Mouse (Mus musculus) induced T-regulatory cell, adult 2 months (primary cell): ENCODE data around the gene Plcg2.
A peak's percentile ranks its signal among the peaks of the same experiment; 100 is the strongest.

Source experiments
- DNase-seq: peaks from one replicate; pipeline ENCODE4 v3.0.0-alpha.2; 2012; ENCODE audit warnings: low read depth

Gene Plcg2

DNA sequence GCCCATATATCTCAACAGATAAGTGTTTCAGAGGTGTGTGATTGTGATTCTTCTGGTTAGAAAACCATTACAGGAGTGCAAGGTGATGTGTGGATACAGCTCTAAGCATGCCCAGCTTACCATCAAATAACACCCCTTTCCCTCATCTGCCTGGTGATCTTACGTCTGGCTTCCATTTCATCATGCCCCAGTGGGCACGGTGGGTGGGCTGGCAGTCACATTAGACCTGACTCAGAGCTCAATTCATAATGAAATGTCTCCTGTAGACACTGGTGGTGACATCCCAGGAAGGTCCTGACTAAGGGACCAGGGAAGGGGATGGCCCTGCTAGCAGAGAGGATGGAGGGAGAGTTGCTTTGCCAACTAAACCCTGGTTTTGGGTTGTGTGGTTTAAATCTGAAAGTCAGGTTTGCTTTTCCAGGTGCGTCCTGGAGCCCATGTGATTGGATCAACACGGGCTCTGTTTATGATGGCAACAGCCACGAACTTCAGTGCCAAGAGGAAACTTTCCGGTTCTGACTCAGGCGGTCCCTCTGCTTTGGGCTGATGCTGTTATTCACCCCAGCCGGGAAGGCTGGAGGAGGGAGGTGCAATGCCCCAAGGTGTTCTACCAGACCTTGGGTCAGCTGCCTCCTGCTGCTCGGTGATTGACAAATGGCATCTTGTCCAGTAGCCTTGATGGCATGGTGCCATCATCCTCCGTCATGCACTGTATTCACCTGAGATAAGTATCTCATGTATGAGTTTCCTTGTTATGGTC is 9.7 kb upstream of the Plcg2 start:
- no peak for DNase-seq

DNA sequence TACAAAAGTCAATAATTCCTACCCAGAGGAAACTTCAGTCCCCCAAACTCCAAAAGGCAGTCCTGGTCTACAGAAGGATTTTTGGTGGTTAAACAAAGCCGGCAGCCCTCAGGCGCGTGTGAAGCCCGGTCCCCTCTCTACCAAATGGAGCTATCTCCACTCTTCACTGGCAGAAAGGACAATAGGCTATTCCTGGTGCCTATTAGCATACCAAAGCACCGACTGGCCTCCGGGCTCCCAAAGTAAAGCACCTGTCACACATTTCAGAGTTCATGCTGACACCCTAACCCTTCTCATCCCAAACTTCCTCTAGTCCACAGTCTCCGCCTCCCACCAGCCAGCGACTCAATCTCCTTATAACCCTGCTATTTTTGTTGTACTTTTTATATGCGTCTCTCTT is 4.5 kb upstream of the Plcg2 start:
- DNase-seq = no peak

DNA sequence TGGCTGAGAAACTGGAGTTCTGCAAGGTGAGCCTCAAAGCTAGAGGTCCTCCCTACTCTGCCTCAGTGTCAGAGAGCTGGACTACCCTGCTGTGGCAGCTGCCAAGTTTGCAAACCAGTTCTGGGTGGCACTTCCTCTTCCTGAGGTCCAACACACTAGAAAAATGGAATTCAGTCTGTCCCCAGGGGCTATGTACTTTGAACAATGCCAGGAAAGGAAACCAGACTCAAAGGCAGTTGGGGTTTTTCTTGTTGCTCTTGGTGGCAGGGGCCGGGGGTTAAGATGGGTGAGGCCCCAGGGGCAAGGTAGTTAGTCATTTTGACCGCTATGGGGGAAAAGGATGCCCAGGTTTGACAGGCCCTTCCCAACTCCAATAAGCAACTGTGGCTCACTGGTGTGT is 3.2 kb upstream of the Plcg2 start:
- DNase-seq = no peak

DNA sequence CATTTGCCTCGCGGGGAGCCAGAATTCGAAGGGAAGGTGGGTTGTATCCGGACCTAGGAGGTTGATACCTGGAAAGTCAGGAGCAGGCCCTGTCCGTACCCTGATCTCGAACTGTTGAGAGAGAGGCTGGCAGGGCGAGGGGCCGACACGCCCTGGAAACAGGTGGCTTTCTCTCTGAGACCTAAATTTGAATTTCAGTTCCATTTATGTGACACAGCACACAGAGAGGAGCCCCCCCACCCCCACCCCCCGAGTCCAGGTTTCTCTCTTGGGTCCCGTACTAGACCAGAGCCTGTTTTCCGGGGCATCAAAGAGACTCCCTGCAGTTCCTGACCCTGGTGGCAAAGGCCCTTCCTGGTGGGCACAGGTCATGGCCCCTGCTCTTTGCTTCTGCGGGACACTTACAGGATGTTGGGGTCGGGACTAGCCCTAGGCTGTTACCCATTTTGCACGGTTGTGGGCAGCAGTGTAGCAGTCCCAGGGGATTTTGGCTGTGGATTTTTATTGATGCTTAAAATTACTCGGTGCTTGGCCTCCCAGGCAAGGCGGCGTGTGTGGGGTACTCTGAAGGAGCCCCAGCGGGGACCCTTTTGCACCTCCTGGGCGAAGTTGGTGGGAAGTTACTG is 937 bp downstream of the Plcg2 start:
- DNase-seq = peak; percentile 7

DNA sequence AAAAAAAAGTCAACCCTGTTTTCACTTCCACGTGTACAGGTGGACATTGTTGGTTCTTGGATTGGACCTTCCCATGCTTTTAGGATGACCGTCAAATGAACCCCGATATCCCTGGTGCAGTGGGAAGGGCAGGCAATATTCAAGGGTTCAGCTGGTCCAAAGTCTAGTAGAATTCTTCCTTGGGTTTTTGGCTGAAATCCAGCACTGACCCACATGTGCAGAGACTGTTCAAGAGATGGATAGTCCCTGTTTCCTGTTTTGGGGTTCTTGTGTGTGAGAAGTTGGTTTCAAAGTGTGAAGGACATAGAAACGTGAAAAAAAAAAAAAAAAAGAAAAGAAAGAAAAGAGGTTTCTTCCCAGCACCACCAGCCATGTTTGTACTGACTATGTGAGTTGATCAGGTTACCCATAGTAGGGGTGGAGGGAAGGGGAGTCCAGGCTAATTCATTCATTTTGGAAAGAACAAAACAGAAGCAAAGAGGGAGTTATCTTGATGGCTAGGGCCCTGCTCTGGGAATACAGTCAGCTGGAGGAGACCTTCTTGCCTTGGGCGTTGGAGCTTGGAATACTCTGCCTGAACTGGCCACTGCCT is 2.2 kb downstream of the Plcg2 start:
- DNase-seq = no peak

DNA sequence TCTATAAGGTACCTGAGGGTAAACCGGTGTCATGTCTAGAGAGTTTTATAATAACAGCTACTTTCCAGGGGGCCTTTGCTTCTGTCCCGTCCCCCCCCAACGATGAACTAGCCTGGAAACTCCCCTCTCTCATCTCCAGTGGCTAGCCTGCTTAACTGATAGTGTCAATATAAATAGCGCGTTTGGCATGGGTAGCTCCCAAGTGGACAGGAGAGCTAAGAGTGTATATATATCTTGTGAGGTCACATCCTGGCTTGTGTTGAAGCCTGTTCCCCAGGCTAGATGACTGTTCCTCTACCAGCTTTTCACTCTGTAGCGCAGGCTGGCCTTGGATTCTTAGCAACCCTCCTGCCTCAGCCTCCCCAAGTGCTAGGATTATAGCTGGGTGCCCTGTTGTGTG is 3.2 kb downstream of the Plcg2 start:
- no peak for DNase-seq

DNA sequence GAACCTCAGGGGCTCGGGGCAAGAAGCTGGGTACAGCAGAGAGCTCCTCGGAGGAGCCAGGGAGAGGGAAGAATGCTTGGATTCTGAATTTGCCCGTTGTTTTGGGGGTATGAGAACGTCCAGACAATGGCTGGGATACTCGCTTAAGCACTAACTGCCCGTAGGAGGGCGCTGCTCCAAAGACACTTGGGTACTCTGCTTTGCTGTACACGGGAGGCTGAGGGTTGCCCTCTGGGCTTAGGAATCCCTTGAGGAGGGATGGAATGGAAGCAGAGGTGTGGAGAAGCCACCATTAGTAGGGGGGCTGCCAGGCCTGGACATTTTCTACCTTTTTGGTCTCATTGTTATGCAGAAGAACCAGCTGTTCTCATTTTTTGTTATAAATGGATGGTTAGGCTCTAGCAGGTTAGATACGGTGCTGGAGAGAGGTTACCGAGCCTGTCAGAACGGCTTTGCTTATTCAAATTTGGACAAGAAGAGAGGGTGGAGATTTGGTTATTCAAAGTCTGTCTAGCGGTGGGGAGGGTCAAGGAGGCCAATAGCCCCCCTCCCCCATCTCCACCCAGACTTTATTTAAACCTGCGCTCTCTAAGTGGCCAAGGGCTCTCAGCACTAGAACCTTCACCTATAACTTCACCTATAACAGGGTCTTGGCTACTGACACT is 5.4 kb downstream of the Plcg2 start:
- no peak for DNase-seq

DNA sequence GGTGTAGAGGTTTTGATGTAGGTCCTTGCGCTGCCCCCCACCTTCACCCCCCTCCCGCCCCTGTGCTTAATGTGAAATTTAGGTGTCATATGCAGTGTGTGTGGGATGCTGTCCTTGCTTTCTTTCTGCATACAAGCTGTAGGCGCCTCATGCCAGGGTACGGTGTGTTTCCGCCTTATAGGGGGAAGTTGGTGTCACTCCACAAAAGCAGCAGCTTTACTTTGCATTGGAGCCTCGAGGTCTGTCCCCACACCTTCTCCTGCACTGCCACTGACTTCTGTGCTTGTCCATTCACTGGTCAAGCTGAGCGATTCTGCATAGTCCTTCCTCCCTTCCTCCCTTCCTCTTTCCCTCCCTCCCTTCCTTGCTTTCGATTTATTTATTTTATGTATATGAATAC is 9.6 kb downstream of the Plcg2 start:
- no peak for DNase-seq

DNA sequence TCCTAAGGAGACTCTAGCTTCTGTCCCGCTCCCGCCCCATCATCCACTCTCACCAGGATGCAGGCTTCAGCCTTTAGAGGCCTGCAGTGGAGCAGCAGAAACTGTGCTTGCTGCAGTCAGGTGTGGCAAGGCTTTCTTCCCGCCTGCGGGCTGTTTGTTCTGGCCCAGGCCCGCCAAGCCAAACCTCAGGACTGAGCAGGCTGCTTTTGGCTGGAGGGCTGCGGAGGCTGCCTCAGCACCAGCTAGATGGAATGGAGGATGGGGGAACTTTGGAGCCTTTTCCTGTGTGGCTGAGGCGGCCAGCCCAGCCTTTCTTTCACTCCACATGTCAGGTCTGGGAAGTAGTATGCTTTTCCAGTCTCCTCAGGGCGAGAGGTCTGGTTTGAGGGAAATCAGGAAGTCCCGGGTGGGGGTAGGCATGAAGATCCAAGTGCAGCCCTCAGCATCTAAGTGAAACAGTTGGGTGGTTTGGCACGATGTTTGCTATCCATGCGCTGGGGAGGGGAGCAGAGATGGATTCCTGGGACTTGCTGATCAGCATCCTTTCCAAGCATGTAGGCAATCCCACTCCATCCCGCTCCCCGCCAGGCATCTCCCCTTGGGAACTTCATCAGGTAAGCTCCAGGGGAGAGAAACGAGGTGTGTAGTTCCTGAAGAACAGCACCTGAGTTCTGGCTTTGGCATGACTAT is 18.9 kb downstream of the Plcg2 start:
- no peak for DNase-seq

DNA sequence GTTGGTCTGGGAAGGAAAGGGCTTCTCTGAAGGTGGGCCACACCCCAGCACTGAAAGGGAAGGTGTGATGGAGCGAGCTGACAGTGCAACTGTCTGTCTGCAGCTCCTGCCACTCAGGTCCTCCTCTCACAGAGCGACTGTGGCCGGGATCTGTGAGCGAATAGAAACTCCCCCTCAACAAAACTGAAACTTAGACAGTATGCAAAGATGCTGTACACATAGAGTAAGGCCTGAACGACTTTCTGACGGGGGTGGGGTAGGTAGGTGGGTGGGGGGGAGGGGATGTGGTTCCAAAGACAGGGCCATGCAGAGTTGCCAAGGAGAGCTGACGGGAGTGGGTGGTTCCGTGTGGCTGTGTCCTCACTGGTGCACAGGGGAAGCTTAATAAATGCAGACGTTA is 19.8 kb downstream of the Plcg2 start:
- DNase-seq = no peak

DNA sequence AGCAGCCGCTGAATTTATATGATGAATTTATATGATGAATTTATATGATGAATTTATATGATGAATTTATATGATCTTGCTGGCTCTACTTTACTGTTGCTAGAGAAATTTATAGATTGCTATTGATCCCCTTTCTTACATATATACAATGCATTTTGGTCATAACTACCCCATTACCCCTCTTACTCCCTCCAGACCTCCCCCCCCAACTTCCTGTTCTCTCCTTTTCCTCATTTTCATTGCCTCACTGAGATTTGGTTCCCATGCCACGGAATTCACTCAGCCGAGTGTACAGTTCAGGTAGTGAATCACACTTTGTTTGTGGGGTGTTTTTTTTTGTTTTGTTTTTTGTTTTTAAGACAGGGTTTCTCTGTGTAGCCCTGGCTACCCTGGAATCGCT is 20.8 kb downstream of the Plcg2 start:
- no peak for DNase-seq

DNA sequence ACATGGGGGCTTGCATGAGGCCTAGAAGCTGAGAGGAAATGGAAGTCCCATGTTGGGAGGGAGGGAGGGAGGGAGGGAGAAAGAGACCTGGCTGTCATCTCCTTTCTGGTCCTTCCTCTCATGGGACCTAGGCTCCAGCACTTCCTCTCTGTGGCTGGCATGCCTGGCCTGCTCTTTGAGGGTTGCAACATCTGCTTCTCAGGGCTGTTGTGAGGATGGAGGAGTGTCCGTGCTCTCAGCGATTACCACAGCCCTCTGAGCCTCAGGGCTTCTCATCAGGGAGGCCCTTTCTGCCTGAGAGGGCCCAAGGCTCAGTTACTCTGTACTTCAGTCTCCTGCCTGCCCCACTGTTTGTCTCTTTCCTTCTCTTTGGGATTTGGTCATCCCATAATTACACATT is 28.1 kb downstream of the Plcg2 start:
- DNase-seq = no peak

DNA sequence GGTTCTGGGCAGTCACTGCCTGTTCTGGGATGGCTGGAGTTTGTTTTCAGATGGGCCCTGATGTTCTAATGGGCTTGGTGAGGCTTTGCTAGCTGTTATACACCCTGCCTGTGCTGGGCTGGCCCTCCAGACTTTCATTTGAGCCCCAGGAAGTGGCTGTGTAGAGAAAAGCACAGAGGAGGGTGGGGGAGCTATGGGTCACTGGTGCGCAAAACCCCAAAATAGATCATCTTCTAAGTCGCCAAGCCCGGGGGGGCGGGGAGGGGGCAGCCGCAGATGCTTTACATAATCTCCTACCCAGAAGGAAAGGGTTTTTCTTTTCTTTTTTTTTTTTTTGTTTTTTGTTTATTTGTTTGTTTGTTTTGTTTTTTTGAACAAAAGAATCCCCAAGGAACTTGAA is 29.9 kb downstream of the Plcg2 start:
- no peak for DNase-seq

DNA sequence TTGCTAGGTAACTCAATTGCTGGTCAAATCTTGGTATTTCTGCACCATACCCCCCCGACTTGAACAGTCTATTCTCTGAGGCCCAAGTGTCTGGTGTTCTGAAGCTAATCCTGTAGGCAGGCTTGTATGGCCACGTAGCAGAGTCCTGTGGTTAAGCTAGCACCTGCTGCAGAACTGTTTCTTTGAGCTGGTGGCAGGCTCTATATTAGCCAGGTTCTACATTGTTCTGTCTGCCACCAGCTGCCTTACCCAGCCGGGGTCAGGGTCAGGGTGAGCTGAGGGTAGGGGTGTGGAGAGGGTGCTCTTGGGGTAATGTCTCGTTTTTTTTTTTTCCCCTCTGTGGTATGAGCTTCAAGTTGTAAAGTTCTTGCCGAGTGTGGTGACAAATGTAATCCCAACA is 31.1 kb downstream of the Plcg2 start:
- DNase-seq = no peak

DNA sequence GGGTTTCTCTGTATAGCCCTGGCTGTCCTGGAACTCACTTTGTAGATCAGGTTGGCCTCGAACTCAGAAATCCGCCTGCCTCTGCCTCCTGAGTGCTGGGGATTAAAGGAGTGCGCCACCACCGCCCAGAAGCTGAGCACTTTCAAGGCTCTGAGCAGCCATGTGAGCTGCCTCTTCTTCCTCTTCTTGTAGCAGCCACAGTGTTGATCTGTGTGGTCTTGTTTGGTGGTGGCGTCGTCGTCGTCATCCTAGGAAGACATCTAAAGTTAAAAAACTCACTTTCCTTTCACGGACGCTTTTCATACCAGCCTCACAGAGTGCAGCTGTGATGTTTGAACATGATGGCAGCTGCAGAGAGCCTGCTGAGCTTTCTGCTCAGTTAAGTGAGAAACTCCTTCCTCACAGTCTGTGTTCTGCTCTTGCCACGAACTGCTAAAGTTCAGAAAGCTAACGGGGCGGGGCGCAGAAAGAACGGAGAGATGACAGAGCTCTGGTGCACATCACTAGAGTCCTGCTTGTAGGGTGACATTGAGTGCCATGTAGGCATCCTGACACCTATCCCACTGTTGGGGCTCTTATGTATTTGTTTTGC is 34.4 kb downstream of the Plcg2 start:
- no peak for DNase-seq

DNA sequence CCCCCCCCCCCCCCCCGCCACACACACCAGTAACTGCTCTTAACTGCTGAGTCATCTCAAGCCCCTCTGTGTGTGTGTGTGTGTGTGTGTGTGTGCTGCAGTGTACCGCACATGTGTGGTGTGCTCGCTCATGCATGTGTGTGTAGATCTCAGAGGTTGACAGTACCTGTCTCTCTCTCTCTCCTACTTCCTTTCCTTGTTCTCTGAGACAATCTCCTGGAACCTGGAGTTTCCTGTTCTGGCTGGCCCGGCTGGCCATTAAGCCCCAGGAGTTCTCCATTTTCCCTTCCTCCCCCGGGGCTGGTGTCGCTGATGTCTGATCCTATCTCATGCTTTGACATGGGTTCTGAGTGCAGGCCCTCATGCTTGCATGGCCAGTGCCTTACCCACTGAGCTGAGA is 38.8 kb downstream of the Plcg2 start:
- DNase-seq = no peak

DNA sequence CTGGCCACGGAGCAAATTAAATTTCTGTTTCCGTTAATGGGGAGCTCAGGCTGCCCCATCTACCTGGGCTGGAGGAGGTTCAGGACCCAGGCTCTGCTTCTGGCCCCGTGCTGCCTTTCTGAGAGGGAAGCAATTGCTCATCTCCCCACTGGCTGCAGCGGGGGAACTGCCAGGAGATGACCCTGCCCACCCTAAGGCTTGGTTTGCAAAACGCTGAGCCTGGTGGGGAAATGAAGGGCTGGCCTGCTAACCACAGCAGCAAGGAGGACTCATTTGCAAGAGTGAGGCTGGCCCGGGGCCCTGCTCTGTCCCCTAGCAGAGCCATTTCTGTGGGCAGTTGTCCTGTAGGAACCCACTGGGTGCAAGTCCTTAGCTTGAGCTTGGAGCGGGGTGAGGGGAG is 39.7 kb downstream of the Plcg2 start:
- DNase-seq = no peak

DNA sequence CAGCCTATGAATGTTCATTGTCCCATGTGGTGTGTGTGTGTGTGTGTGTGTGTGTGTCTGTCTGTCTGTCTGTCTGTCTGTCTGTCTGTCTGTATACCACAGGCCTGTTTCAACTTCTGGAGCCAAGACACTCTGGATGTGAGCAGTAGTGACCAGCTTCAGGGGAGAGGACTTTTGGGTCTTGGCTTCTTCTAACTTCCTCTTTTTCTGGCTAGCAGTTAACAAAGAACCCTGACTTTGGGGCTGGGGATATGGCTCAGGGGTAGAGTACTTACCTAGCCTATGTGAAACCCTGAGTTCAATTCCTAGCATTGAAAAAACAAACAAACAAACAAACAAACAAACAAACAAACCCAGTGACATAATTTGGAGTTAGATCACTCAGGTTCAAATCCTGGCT is 44.9 kb downstream of the Plcg2 start:
- DNase-seq = no peak

DNA sequence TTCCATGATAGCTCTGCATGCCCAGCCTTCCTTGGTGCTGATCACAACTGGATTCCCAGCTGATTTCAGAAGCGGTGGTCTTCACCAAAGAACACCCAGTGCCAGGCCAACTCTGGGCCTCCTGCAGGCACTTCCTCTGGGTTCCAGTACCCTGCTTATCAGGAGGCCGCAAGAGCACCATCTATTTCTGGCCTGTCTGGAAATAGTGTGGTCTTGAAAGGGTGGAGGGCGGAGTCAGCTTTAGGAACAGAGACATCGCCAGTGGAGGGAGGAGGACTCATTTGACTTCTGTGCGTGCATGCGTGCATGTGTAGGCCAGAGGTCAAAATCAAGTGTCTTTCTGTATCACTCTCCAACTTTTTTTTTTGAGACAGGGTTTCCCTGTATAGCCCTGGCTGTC is 45.7 kb downstream of the Plcg2 start:
- DNase-seq = no peak

DNA sequence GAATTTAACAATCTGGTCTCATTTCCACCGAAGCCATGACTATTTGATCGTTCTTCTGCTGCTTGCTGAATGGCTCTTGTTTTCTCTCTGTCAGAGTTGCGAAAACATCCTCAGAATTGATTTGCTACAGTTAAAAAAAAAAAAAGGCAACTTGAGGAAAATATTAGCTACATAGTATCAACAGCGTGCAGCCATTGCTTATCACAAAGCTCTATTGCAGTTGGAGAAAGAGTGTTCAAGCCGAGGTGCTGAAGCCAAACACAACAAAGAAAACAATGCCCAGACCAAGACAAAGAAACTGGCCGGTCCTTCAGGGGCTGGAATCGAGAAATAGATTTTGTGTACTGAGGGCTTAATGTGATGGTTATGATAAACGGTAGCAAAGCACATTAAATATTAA is 47.0 kb downstream of the Plcg2 start:
- no peak for DNase-seq

DNA sequence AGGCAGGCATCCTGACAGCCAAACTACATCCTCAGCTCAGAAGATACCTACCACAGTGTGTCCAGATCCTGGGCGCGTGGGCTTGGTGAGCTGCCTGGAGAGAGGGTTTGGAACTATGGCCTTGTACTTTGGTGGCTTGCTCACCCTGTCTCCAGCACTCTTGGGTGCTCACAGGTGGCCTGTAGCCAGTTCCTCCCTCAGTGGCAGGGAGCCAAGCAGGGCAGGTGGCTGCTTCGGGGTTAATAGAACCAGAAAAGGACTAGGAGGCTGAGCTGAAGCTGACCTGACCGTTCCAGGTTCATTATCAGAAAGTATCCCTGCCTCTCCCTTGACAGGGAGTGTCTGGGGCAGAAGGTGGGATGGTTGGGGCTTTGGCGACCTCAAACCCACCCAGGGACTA is 48.3 kb downstream of the Plcg2 start:
- no peak for DNase-seq

DNA sequence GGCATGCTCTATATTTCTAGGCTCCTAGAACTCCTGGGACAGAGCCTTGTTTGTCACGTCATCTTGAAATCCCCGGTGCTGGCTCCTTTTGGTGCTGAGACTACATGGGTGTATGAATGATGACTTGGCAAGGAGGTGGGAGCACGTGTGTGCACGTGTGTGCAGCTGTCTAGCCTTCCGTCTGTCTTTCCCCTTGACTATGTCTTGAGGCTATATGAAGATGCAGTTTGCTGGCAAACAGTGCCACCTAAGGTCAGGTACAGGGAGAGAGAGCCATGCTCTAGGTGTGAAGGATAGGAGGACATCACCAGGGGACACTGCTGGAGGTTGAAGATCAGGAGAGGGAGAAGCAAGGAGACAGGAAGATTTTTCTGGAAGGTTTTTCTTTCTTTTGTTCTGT is 49.9 kb downstream of the Plcg2 start:
- DNase-seq = peak; percentile 41
